Mouse (Mus musculus): ENCODE measurements at regions not wholly inside any gene's neighbourhood (a gene's known extent, or its start where the extent isn't known, plus 50 kb on each side); places are given as distances from the start of the nearest gene placed in this dataset.

DNA sequence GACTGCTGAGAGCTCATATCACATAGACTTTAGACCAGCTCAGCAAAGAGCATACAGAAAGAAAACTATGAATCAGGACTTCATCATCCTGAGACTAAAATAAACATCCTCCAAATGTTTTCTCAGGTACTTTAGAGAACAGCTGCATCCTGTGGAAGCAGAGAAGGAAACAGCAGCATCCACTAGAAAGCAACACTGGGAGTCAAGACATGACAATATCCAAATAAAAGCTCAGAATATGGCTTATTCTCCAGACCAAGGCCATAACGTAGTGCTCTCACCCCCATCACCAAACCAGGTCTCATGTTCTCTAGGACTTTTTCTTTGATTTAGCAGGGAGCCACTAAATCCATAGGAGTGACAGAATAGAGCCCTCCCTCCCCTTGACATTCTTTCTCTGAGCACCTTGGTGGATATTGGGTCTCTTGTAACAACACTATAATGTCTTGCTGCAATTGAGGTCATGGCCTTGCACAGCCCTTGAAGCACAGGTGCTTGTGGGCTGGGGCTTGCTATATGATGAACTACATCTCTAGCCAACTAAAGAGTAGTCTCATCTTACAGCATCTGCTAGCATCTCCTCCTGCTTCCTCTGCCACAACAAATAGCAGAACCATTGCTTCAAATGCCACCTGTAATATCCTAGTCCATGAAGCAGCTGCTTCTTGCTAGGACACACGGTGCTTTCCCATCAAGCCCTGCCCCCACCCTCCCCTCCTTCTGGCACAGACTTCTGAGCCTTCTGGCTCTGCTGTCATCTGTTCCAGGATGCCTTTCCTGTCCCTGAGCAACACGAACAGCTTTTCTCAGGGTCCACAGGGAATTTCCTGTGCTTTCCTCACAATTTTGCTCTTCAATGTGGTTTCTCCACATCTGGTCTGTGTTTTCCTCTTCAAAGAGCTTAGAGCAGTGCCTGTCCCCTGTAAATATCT, 108.4 kb upstream of the Ccdc85a start:
- DNase-seq (ENCODE audit: extremely low read depth), result peak; percentile 6
- TF ChIP-seq EP300 (IDR thresholded peaks at IDR 0.05; ENCODE audit: low read length) (no peak), POLR2AphosphoS2 (IDR thresholded peaks at IDR 0.05; ENCODE audit: low read depth, low read length) (no peak), UBTF (IDR thresholded peaks at IDR 0.05; ENCODE audit: low read depth, low read length) (no peak), E2F4 (IDR thresholded peaks at IDR 0.05; ENCODE audit: insufficient replicate concordance, low read depth, low read length) (no peak), ZKSCAN1 (IDR thresholded peaks at IDR 0.05; ENCODE audit: borderline replicate concordance, low read depth, low read length) (no peak), ETS1 (conservative IDR thresholded peaks at IDR 0.05; ENCODE audit: low read depth, low read length) (no peak), PAX5 (IDR thresholded peaks at IDR 0.05; ENCODE audit: low read length) (no peak), ELF1 (IDR thresholded peaks at IDR 0.05; ENCODE audit: low read depth, low read length) (no peak), CHD1 (IDR thresholded peaks at IDR 0.05; ENCODE audit: low read depth, low read length) (no peak), MAX (IDR thresholded peaks at IDR 0.05; ENCODE audit: low read length) (no peak), ZNF384 (IDR thresholded peaks at IDR 0.05; ENCODE audit: low read depth, low read length) (no peak), MXI1 (IDR thresholded peaks at IDR 0.05; ENCODE audit: low read depth, low read length) (no peak), TCF12 (IDR thresholded peaks at IDR 0.05; ENCODE audit: low read depth, low read length) (no peak), SIN3A (IDR thresholded peaks at IDR 0.05; ENCODE audit: low read length) (no peak), MEF2A (IDR thresholded peaks at IDR 0.05; ENCODE audit: borderline replicate concordance, low read depth, low read length) (no peak), HCFC1 (IDR thresholded peaks at IDR 0.05; ENCODE audit: low read depth, low read length) (no peak), NRF1 (IDR thresholded peaks at IDR 0.05; ENCODE audit: low read depth, low read length) (no peak)
- no peaks in the 10 kb centered on the region for H3K79me2 ChIP-seq (replicated peaks; ENCODE audit: control insufficient read depth, extremely low read depth, insufficient read depth, poor library complexity, severe bottlenecking)
- no peaks in the 10 kb centered on the region for H3K36me3 ChIP-seq (replicated peaks in 1 of 2; ENCODE audit: control insufficient read depth in 1 of 2, insufficient read depth in 1 of 2, low read length in 1 of 2)
- in situ Hi-C loops (cut with MboI; ENCODE audit: low pct_ligation_motif_present, low pct_unique_long_range_greater_than_20kb, low sequenced_read_pairs) (no loop called here), dilution Hi-C loops (cut with MboI; ENCODE audit: extremely low pct_ligation_motif_present, extremely low pct_unique_long_range_greater_than_20kb, low sequenced_read_pairs) (no loop called here)
- no peak overlapping the region for H3K4me2 ChIP-seq (ENCODE audit: insufficient read depth, low read depth, poor library complexity, severe bottlenecking)
- no peaks in the 10 kb centered on the region for H3K9me3 ChIP-seq (replicated peaks; ENCODE audit: low read length)
- H3K9ac ChIP-seq (ENCODE audit: insufficient read depth, low read depth), result no peak overlapping the region
- H3K4me1 ChIP-seq (ENCODE audit: control insufficient read depth in 1 of 2, insufficient read depth in 2 of 2), result peaks cover 0 to 8% of the 10 kb centered on the region in 2 experiments; a peak in 2 of 4 replicates
- H3K4me3 ChIP-seq (replicated peaks in 1 of 3; ENCODE audit: low read depth in 2 of 3, low read length in 2 of 3, poor library complexity in 1 of 3), result no peak overlapping the region
- H3K27ac ChIP-seq (ENCODE audit: insufficient read depth, low read depth), result no peak overlapping the region
- H3K27me3 ChIP-seq (replicated peaks), result no peaks in the 10 kb centered on the region

DNA sequence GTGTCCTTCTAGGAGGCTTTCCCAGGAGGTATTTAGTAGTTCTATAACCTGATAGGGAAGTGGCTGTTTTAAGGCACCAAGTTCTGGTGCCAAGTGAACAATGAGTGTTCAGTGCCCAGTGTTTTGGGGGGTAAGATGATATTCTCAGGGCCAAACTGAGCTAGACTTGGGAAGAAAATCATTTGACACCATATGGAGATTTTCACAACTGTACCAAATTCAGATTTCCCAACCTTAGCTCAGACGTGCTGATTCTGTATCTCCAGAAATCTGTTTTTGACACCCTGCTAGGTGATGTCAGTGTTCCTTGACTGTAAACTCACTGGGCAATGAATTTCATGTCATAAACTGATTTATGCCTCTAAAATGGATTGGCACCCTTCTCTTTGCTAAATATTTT, 104.3 kb upstream of the Ccdc85a start:
- no peaks in the 10 kb centered on the region for H3K36me3 ChIP-seq (replicated peaks in 1 of 2; ENCODE audit: control insufficient read depth in 1 of 2, insufficient read depth in 1 of 2, low read length in 1 of 2)
- in situ Hi-C loops (cut with MboI; ENCODE audit: low pct_ligation_motif_present, low pct_unique_long_range_greater_than_20kb, low sequenced_read_pairs), result no loop called here
- H3K9ac ChIP-seq (ENCODE audit: insufficient read depth, low read depth), result no peak overlapping the region
- no peak for TF ChIP-seq CTCF (conservative IDR thresholded peaks at IDR 0.05 in 1 of 2, IDR thresholded peaks at IDR 0.05 in 1 of 2; ENCODE audit: low read depth in 2 of 2, low read length in 2 of 2)
- no peak for TF ChIP-seq ZNF384 (IDR thresholded peaks at IDR 0.05; ENCODE audit: low read depth, low read length)
- no peak for TF ChIP-seq UBTF (IDR thresholded peaks at IDR 0.05; ENCODE audit: low read depth, low read length)
- dilution Hi-C loops (cut with MboI; ENCODE audit: extremely low pct_ligation_motif_present, extremely low pct_unique_long_range_greater_than_20kb, low sequenced_read_pairs), result no loop called here
- no peaks in the 10 kb centered on the region for H3K27me3 ChIP-seq (replicated peaks)
- H3K27ac ChIP-seq (ENCODE audit: insufficient read depth, low read depth), result no peak overlapping the region
- DNase-seq (ENCODE audit: extremely low read depth), result no peak
- H3K4me2 ChIP-seq (ENCODE audit: insufficient read depth, low read depth, poor library complexity, severe bottlenecking), result no peak overlapping the region
- no peaks in the 10 kb centered on the region for H3K79me2 ChIP-seq (replicated peaks; ENCODE audit: control insufficient read depth, extremely low read depth, insufficient read depth, poor library complexity, severe bottlenecking)
- no peak overlapping the region for H3K4me3 ChIP-seq (replicated peaks in 1 of 3; ENCODE audit: low read depth in 2 of 3, low read length in 2 of 3, poor library complexity in 1 of 3)
- H3K9me3 ChIP-seq (replicated peaks; ENCODE audit: low read length), result no peaks in the 10 kb centered on the region
- peaks cover 0 to 8% of the 10 kb centered on the region in 2 experiments; a peak in 2 of 4 replicates for H3K4me1 ChIP-seq (ENCODE audit: control insufficient read depth in 1 of 2, insufficient read depth in 2 of 2)

Measured in CH12.LX (cell line).